Mouse (Mus musculus): ENCODE measurements at regions not wholly inside any gene's neighbourhood (a gene's known extent, or its start where the extent isn't known, plus 50 kb on each side); places are given as distances from the start of the nearest gene placed in this dataset.

- DNase-seq (ENCODE audit: low spot score) (no peak), ATAC-seq (ENCODE audit: extremely low read depth, insufficient number of reproducible peaks, low FRiP score, poor library complexity, severe bottlenecking) (no peak)
- H3K4me3 ChIP-seq (ENCODE audit: low read depth, low read length), result no peak overlapping the region
- no peaks in the 10 kb centered on the region for H3K4me1 ChIP-seq (ENCODE audit: insufficient read depth, low read depth, low read length)
- H3K9me3 ChIP-seq (replicated peaks), result peaks cover 41% of the 10 kb centered on the region
- no peak for TF ChIP-seq POLR2AphosphoS5 (IDR thresholded peaks at IDR 0.05; ENCODE audit: insufficient replicate concordance, low read depth, low read length)
- TF ChIP-seq GATA1 (IDR thresholded peaks at IDR 0.05; ENCODE audit: borderline replicate concordance, low read length), result no peak
- no peak for TF ChIP-seq CTCF (IDR thresholded peaks at IDR 0.05; ENCODE audit: low read depth, low read length)
- no peak for TF ChIP-seq TAL1 (conservative IDR thresholded peaks at IDR 0.05; ENCODE audit: low read depth, low read length)
- no peak for TF ChIP-seq GATA2 (IDR thresholded peaks at IDR 0.05; ENCODE audit: borderline replicate concordance, low read depth, low read length)
- H3K36me3 ChIP-seq (replicated peaks), result no peaks in the 10 kb centered on the region
- H3K27me3 ChIP-seq (ENCODE audit: insufficient read depth, low read length), result no peaks in the 10 kb centered on the region
These were observed 208.4 kb upstream of the Wscd1 start for GRCm38 (mm10) chr11:71541178-71541845.

GRCm38 (mm10) chr11:71557412-71557811, 192.3 kb upstream of the Wscd1 start:
- ATAC-seq (ENCODE audit: extremely low read depth, insufficient number of reproducible peaks, low FRiP score, poor library complexity, severe bottlenecking), result no peak
- TF ChIP-seq GATA1 (IDR thresholded peaks at IDR 0.05; ENCODE audit: borderline replicate concordance, low read length) (no peak), GATA2 (IDR thresholded peaks at IDR 0.05; ENCODE audit: borderline replicate concordance, low read depth, low read length) (no peak), TAL1 (conservative IDR thresholded peaks at IDR 0.05; ENCODE audit: low read depth, low read length) (no peak)
- no peaks in the 10 kb centered on the region for H3K27me3 ChIP-seq (ENCODE audit: insufficient read depth, low read length)

GRCm38 (mm10) chr11:71564831-71565230, 184.9 kb upstream of the Wscd1 start:
- TF ChIP-seq TAL1 (conservative IDR thresholded peaks at IDR 0.05; ENCODE audit: low read depth, low read length), result no peak
- TF ChIP-seq POLR2AphosphoS5 (IDR thresholded peaks at IDR 0.05; ENCODE audit: insufficient replicate concordance, low read depth, low read length), result no peak
- no peak for TF ChIP-seq CTCF (IDR thresholded peaks at IDR 0.05; ENCODE audit: low read depth, low read length)
- H3K36me3 ChIP-seq (replicated peaks), result no peaks in the 10 kb centered on the region
- no peak for DNase-seq (ENCODE audit: low spot score)
- no peak for ATAC-seq (ENCODE audit: extremely low read depth, insufficient number of reproducible peaks, low FRiP score, poor library complexity, severe bottlenecking)
- H3K4me1 ChIP-seq (ENCODE audit: insufficient read depth, low read depth, low read length), result no peaks in the 10 kb centered on the region
- H3K27me3 ChIP-seq (ENCODE audit: insufficient read depth, low read length), result no peaks in the 10 kb centered on the region
- H3K4me3 ChIP-seq (ENCODE audit: low read depth, low read length), result no peak overlapping the region
- peaks cover 16% of the 10 kb centered on the region; the same call in 1 of the 2 replicates for H3K9me3 ChIP-seq (replicated peaks)

More at GRCm38 (mm10) chr11:71557412-71557811, 192.3 kb upstream of the Wscd1 start:
- H3K4me1 ChIP-seq (ENCODE audit: insufficient read depth, low read depth, low read length), result no peaks in the 10 kb centered on the region
- no peak overlapping the region for H3K4me3 ChIP-seq (ENCODE audit: low read depth, low read length)
- H3K36me3 ChIP-seq (replicated peaks), result no peaks in the 10 kb centered on the region
- DNase-seq (ENCODE audit: low spot score), result no peak
- peaks cover 31% of the 10 kb centered on the region for H3K9me3 ChIP-seq (replicated peaks)

- H3K27me3 ChIP-seq (ENCODE audit: insufficient read depth, low read length), result no peaks in the 10 kb centered on the region
- H3K4me1 ChIP-seq (ENCODE audit: insufficient read depth, low read depth, low read length), result no peaks in the 10 kb centered on the region
- ATAC-seq (ENCODE audit: extremely low read depth, insufficient number of reproducible peaks, low FRiP score, poor library complexity, severe bottlenecking) (no peak), DNase-seq (ENCODE audit: low spot score) (no peak)
- peaks cover 32% of the 10 kb centered on the region for H3K9me3 ChIP-seq (replicated peaks)
- TF ChIP-seq GATA2 (IDR thresholded peaks at IDR 0.05; ENCODE audit: borderline replicate concordance, low read depth, low read length) (no peak), POLR2AphosphoS5 (IDR thresholded peaks at IDR 0.05; ENCODE audit: insufficient replicate concordance, low read depth, low read length) (no peak), TAL1 (conservative IDR thresholded peaks at IDR 0.05; ENCODE audit: low read depth, low read length) (no peak), CTCF (IDR thresholded peaks at IDR 0.05; ENCODE audit: low read depth, low read length) (no peak), GATA1 (IDR thresholded peaks at IDR 0.05; ENCODE audit: borderline replicate concordance, low read length) (no peak)
- H3K4me3 ChIP-seq (ENCODE audit: low read depth, low read length), result no peak overlapping the region
- H3K36me3 ChIP-seq (replicated peaks), result no peaks in the 10 kb centered on the region
These were observed 172.9 kb upstream of the Wscd1 start for GRCm38 (mm10) chr11:71576801-71577200.

DNA sequence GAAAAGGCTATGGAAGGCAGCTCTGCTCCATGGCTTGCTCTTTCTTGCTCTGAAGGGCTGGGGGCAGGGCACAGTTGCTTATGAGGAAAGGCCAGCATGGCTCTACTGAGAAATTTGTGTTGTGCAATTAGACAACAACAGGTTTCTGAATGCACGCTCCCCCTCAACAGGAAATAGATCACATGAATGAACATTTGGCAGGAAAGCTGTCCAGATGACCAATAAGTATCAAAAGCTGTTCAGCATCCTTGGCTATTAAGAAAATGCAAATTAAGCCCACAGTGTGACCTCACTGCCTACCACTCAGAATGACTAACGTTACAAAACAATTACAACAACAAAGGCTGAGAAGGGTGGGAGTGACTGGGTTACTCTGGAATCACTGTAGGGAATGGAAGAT, 167.9 kb upstream of the Wscd1 start:
- TF ChIP-seq POLR2AphosphoS5 (IDR thresholded peaks at IDR 0.05; ENCODE audit: insufficient replicate concordance, low read depth, low read length), result no peak
- no peak for TF ChIP-seq GATA1 (IDR thresholded peaks at IDR 0.05; ENCODE audit: borderline replicate concordance, low read length)
- Histone ChIP-seq H3K9me3 (replicated peaks) (peaks cover 36% of the 10 kb centered on the region), H3K4me1 (ENCODE audit: insufficient read depth, low read depth, low read length) (no peaks in the 10 kb centered on the region), H3K36me3 (replicated peaks) (no peaks in the 10 kb centered on the region), H3K27me3 (ENCODE audit: insufficient read depth, low read length) (no peaks in the 10 kb centered on the region), H3K4me3 (ENCODE audit: low read depth, low read length) (no peak overlapping the region)
- DNase-seq (ENCODE audit: low spot score) (no peak), ATAC-seq (ENCODE audit: extremely low read depth, insufficient number of reproducible peaks, low FRiP score, poor library complexity, severe bottlenecking) (no peak)

DNA sequence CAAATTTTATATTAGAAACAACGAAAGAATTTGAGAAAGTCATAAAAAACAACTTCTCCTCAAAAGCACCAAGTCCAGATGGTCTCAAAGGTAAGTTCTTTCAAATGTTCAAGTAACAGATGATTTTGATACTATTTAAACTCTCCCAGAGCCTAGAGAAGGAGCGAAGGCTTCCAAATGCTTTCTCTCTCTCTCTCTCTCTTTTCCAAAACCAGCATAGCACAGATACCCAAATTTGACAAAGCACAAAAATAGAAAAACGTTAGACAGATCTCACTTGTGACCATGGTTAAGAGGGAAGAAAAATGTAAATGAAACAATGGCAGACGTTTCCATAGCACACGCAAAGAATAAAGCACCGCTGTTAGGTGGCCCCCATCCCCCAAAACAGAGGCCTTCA, 158.7 kb upstream of the Wscd1 start:
- Histone ChIP-seq H3K4me1 (ENCODE audit: insufficient read depth, low read depth, low read length) (no peaks in the 10 kb centered on the region), H3K27me3 (ENCODE audit: insufficient read depth, low read length) (no peaks in the 10 kb centered on the region), H3K4me3 (ENCODE audit: low read depth, low read length) (no peak overlapping the region), H3K9me3 (replicated peaks) (peaks cover 28% of the 10 kb centered on the region), H3K36me3 (replicated peaks) (no peaks in the 10 kb centered on the region)
- no peak for DNase-seq (ENCODE audit: low spot score)
- no peak for ATAC-seq (ENCODE audit: extremely low read depth, insufficient number of reproducible peaks, low FRiP score, poor library complexity, severe bottlenecking)
- TF ChIP-seq CTCF (IDR thresholded peaks at IDR 0.05; ENCODE audit: low read depth, low read length) (no peak), TAL1 (conservative IDR thresholded peaks at IDR 0.05; ENCODE audit: low read depth, low read length) (no peak), GATA2 (IDR thresholded peaks at IDR 0.05; ENCODE audit: borderline replicate concordance, low read depth, low read length) (no peak), GATA1 (IDR thresholded peaks at IDR 0.05; ENCODE audit: borderline replicate concordance, low read length) (no peak), POLR2AphosphoS5 (IDR thresholded peaks at IDR 0.05; ENCODE audit: insufficient replicate concordance, low read depth, low read length) (no peak)
